Mouse (Mus musculus): Measurements from ENCODE around the gene Tbc1d9.

Tbc1d9 gene

GRCm38 (mm10) chr8:83165235-83165930 is at the start of gene Tbc1d9:
Gene Tbc1d9, plus strand, starts transcription at chr8:83165352.
- in situ Hi-C loops (cut with MboI, MseI) = no loop called here

GRCm38 (mm10) chr8:83135086-83135485 is 30.1 kb upstream of the Tbc1d9 start:
- in situ Hi-C loops (cut with MboI, MseI) = no loop called here

DNA sequence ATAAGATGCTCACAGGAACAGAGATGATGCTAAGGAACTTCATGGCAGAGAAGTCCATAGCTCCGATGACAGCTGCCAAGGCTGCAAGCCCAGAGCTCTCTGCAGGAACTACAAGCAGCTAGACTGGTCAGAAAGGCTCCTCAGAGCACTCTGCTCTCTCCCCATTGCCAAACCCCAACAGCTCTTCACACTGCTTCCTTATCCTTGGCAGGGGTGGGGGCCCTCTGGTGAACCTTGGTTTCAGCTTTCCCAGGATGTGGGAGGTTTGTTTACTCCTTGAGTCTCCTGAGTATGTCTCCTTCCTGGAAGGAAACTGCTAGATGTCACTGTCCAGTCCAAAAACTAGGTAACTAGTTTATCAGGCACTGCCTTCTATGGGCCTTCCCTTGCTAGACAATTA is 25.1 kb upstream of the Tbc1d9 start:
- in situ Hi-C loops (cut with MboI, MseI) = no loop called here

- in situ Hi-C loops (cut with MboI, MseI) = no loop called here
These were observed 24.4 kb upstream of the Tbc1d9 start for GRCm38 (mm10) chr8:83140701-83141111.

- in situ Hi-C loops (cut with MboI, MseI) = no loop called here
These were observed 23.8 kb upstream of the Tbc1d9 start for GRCm38 (mm10) chr8:83141358-83141757.

DNA sequence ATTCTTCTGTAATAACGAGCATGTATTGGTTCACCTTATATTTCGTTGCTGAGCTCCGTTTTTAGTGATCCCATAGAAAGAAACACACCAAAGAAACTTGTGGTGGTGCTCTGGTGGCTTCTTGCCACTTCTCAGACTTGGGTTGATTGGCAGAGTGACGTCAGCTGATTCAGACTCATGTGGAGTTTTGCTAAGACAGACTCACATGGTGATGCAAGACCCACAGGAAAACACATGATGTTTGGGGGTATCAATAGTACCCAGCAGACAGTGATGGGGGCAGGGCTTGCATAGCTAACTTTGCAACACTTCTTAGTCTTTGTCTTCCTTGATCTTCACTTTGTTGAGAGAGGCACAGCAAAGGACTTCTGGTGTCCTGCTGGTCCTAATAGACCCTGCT is 20.6 kb upstream of the Tbc1d9 start:
- in situ Hi-C loops (cut with MboI, MseI) = no loop called here

- in situ Hi-C loops (cut with MboI, MseI) = no loop called here
These were observed 19.7 kb upstream of the Tbc1d9 start for GRCm38 (mm10) chr8:83145421-83145820.

DNA sequence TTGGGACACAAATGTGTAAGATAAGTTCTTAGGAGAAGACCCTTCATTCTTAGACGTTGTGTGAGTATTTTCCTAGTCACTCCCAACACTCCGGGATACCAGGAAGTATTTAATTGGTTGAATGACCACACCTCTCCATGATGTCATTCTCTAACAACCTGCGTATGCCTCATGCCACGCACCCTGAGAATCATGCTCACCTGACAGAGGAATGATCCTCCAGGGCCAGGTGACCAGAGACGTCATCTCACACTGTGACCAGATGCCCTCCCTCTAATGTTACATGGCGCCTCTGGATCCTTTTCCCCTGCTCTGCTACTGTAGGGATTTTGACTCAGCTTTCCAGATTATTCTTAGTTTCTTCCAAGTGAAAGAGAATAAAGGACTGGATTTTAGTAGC is 16.0 kb upstream of the Tbc1d9 start:
- in situ Hi-C loops (cut with MboI, MseI) = no loop called here

DNA sequence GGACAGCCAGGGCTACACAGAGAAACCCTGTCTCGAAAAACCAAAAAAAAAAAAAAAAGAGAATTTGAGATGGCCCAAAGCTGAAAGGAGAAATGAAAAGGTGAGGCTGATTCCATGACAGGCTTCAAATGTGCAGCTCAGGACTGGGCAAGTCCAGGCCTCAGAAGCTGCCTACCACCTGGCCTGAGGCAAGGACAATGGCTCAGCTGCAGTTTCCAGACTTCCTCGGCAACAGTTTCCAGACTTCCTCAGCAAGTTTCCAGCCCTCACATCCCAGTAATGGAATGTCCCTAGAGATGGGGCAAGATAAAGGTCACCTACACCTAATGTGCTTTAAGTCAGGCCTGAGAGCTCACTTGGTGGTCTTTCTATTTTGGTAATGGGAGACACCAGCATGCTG is 13.1 kb upstream of the Tbc1d9 start:
- in situ Hi-C loops (cut with MboI, MseI) = no loop called here

DNA sequence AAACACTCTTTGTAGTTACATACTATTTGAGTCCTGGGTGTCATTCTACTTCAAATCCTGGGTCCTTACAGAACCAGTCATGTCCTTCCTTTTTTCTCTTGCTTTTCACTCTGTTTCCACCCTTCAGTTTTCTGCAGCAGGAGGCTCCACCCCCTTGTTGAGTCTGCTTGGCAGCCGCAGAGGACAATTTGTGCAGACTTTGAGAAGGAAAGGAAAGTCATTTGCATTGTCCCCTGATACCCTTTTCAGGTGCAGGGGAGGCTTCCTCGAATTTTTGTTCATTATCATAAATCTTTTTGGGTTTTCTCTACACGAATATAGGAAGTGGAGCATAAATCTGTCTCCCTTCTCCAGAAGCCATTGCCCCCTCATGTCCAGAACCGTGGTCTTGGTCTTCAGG is 12.7 kb upstream of the Tbc1d9 start:
- in situ Hi-C loops (cut with MboI, MseI) = no loop called here

DNA sequence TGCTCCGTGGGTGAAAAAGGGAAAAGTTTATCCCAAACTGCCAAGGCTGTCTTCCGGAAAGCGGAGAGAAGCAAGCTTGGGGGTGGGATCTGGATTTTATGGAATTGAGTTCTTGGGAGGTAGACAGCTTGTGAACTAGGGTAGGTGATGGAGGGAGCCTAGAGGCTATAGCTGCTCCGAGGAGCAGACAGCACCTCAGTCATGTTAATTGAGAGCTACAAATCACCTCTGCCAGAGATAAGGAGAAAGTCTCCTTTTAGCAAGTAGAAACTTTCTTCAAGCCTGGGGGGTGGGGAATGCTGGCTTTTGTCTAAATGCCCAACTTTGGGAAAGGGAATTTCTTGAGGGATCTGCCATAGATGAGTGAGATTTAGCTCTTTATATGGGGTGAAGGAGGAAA is 10.0 kb upstream of the Tbc1d9 start:
- in situ Hi-C loops (cut with MboI, MseI) = no loop called here

- in situ Hi-C loops (cut with MboI, MseI) = no loop called here
These were observed 6.2 kb upstream of the Tbc1d9 start for GRCm38 (mm10) chr8:83158971-83159370.

DNA sequence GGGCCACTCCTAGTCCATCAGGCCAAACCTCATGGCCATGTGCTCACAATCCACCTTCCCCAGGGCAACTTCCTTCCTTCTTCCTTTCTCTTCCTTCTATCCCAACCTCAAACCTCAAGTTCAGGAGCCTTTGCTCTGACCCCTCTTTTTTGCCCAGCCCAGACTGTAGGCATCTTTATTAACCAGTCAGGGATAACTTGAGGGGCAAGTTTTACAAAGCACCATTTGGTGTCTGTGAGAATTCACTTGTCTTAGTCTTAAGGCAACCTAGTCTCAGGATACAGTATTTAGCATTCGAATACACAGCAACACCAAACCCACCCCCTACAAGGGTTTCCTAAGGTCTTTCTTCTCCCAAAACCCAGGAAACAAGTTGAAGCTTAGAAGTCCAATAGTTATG is 5.5 kb upstream of the Tbc1d9 start:
- in situ Hi-C loops (cut with MboI, MseI) = no loop called here

GRCm38 (mm10) chr8:83160613-83161012 is 4.5 kb upstream of the Tbc1d9 start:
- in situ Hi-C loops (cut with MboI, MseI) = no loop called here

GRCm38 (mm10) chr8:83165931-83166867 is 1.0 kb downstream of the Tbc1d9 start, which contains the start of gene Gm10645:
Gene Gm10645, minus strand, starts transcription at chr8:83166170.
- in situ Hi-C loops (cut with MboI, MseI) = no loop called here

- in situ Hi-C loops (cut with MboI, MseI) = no loop called here
These were observed 2.8 kb downstream of the Tbc1d9 start for GRCm38 (mm10) chr8:83167932-83168331.

- in situ Hi-C loops (cut with MboI, MseI) = no loop called here
These were observed 4.0 kb downstream of the Tbc1d9 start for GRCm38 (mm10) chr8:83169127-83169526.

DNA sequence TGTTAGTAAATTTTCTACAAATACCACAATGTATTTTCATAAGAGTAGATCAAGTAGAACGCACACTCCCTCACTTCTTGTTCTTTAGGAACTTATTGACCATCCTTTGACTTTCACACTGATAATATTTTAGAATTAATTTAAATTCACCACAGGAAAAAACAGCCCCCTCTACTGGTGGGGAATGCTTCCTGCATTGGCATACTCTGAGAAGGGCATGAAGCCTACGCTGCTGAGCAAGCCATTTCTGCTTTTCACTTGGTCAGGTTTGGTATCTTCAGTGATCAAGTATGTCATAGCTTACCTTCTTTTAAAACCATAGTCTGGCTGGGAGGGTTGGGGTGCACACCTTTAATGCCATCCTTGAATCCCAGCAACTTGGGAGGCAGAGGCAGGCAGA is 4.6 kb downstream of the Tbc1d9 start:
- in situ Hi-C loops (cut with MboI, MseI) = no loop called here

GRCm38 (mm10) chr8:83170894-83171293 is 5.7 kb downstream of the Tbc1d9 start:
- in situ Hi-C loops (cut with MboI, MseI) = no loop called here

GRCm38 (mm10) chr8:83175680-83176079 is 10.5 kb downstream of the Tbc1d9 start:
- in situ Hi-C loops (cut with MboI, MseI) = loop anchor here in 1 of 2 experiments (25.0 kb wide), 1 partner anchor 937 kb away; the partner anchor contains the start of gene Dcaf15

- in situ Hi-C loops (cut with MboI, MseI) = loop anchor here in 1 of 2 experiments (25.0 kb wide), 1 partner anchor 936 kb away; the partner anchor contains the start of gene Dcaf15
These were observed 11.6 kb downstream of the Tbc1d9 start for GRCm38 (mm10) chr8:83176785-83177184.

All from T-helper 17 cell (primary cell).